Mouse (Mus musculus) kidney, adult 2 months (tissue): ENCODE measurements around the gene Olfr311.

Experiments used
- CTCF ChIP-seq: fragments of 200-500 bp; conservative IDR thresholded peaks from 2 replicates; pipeline ENCODE4 v1.5.1; 2011; ENCODE audit warnings: low read depth, mild to moderate bottlenecking, control low read depth, low read length, moderate library complexity, mixed read lengths; ENCODE audit not compliant: insufficient read depth, insufficient read length
- POLR2A ChIP-seq: fragments of 200-500 bp; IDR thresholded peaks from one replicate; pipeline ENCODE4 v1.6.1; 2011; ENCODE audit warnings: low read depth, low read length, control low read depth

DNA sequence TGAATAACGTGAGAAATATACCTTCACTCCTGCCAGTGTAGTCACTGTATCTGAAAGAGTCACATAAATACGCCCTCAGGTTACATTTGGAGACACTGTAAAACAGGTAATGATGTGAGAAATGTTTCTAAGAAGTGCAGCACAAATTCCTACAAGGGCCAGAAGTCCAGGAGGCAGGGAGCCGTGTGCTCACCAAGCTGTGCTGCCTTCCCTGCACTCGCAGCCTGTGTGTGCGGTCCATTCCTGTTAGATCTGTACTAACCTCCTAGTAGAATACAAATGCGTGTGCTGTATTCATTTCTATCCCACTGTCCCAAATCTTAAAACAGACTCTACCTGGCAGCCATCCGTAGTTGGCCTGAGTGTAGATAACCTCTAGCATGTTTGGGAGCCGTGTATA is 21.7 kb downstream of the Olfr311 start:
- TF ChIP-seq POLR2A (no peak), CTCF (no peak)
